ENCODE assay signal across 8 mouse cellular contexts in the genomic region with DNA sequence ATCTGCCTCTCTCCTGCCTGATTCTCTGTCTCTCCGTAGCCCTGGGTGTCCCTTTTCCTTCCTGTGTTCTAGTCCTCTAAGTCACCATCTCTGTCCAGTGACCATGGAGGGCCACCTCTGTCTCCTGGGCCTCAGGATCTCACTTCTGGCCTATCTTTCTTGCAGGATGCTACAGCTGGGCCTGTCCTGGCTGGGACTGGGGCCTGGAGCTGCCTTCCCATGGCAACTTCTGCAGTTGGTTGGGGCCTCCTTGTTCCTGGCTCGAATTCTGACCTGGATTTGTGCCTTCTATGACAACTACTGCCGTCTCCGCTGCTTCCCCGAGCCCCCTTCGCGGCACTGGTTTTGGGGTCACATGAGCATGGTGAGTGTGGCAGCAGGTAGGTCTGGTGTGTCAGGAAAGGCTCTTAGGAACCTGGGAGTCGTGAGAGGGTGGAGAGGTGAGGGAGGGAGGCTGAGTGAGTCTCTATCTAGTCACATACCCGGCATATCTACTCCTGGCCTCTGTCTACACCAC. TPM values are rescaled to one million over a fixed set of nuclear protein-coding genes. Genes with fewer than 3 reads are reported as not detected.
DNase-seq lines count a peak whose midpoint lies in the region; ATAC-seq and TF ChIP-seq lines count a peak whose summit lies in the region.

No protein-coding gene starts in this region.

- 28% methylated on average over 9 of the region's 9 CpGs for WGBS in embryonic facial prominence, embryonic 11.5 days
- 46% methylated on average over 9 of the region's 9 CpGs for WGBS in hindbrain, embryonic 14.5 days
- WGBS in lung, postnatal 0 days, result 35% methylated on average over 9 of the region's 9 CpGs

- H3K4me1 ChIP-seq in embryonic facial prominence, embryonic 11.5 days (ENCODE audit: control insufficient read depth, insufficient read depth, low read length), result no peaks in the 10 kb centered on the region
- peaks cover 18% of the 10 kb centered on the region; the same call in 1 of the 2 replicates for H3K4me1 ChIP-seq in hindbrain, embryonic 14.5 days (replicated peaks; ENCODE audit: control insufficient read depth, insufficient read depth, low read length)
- H3K4me1 ChIP-seq in lung, postnatal 0 days (ENCODE audit: insufficient read depth, low read depth, low read length), result no peaks in the 10 kb centered on the region

- no peak for TF ChIP-seq CTCF in left cerebral cortex, adult 2 months (IDR thresholded peaks at IDR 0.05)
- TF ChIP-seq CTCF in lung, postnatal 0 days (IDR thresholded peaks at IDR 0.05), result no peak

- H3K4me3 ChIP-seq in left cerebral cortex, adult 2 months, result peak overlapping the region; percentile 43
- peak overlapping the region; percentile 34 for H3K4me3 ChIP-seq in embryonic facial prominence, embryonic 11.5 days (ENCODE audit: low read depth, low read length)
- peak overlapping the region; percentile 34 for H3K4me3 ChIP-seq in hindbrain, embryonic 14.5 days (replicated peaks; ENCODE audit: low read length)
- H3K4me3 ChIP-seq in lung, postnatal 0 days (ENCODE audit: low read depth, low read length), result peak overlapping the region; percentile 50

- peak overlapping the region; percentile 65 for H3K9ac ChIP-seq in embryonic facial prominence, embryonic 11.5 days (replicated peaks; ENCODE audit: low read length)
- H3K9ac ChIP-seq in hindbrain, embryonic 14.5 days, result peak overlapping the region; percentile 73
- H3K9ac ChIP-seq in lung, postnatal 0 days (replicated peaks; ENCODE audit: low read depth), result peak overlapping the region; percentile 46; the same call in 1 of the 2 replicates

- H3K36me3 ChIP-seq in embryonic facial prominence, embryonic 11.5 days (replicated peaks; ENCODE audit: control insufficient read depth, insufficient read depth, low read depth, low read length), result no peaks in the 10 kb centered on the region
- no peaks in the 10 kb centered on the region for H3K36me3 ChIP-seq in hindbrain, embryonic 14.5 days (replicated peaks; ENCODE audit: control insufficient read depth, insufficient read depth)
- no peaks in the 10 kb centered on the region for H3K36me3 ChIP-seq in lung, postnatal 0 days (ENCODE audit: insufficient read depth, low read length)

- ATAC-seq in embryonic facial prominence, embryonic 11.5 days (replicated peaks; ENCODE audit: insufficient number of reproducible peaks, low FRiP score, low TSS enrichment, low read depth), result no peak; the same call in 1 of the 2 replicates
- ATAC-seq in hindbrain, embryonic 14.5 days (ENCODE audit: low FRiP score), result 0 out of 2 replicates have a peak, but pooled peaks have one; percentile 35
- ATAC-seq in lung, postnatal 0 days, result peak; percentile 37

- no peaks in the 10 kb centered on the region for H3K9me3 ChIP-seq in embryonic facial prominence, embryonic 11.5 days (replicated peaks; ENCODE audit: control insufficient read depth, low read length)
- H3K9me3 ChIP-seq in hindbrain, embryonic 14.5 days (ENCODE audit: control insufficient read depth, low read length), result no peaks in the 10 kb centered on the region
- no peaks in the 10 kb centered on the region for H3K9me3 ChIP-seq in lung, postnatal 0 days (ENCODE audit: low read length)

- intact Hi-C loops in left cerebral cortex, adult 2 months (cut with DNase I), result no loop called here
- intact Hi-C loops in left cerebral cortex, postnatal 25 days (cut with DNase I), result no loop called here

- H3K27ac ChIP-seq in left cerebral cortex, adult 2 months, result 0 out of 2 replicates have a peak overlapping the region, but pooled peaks have one; percentile 15
- peak overlapping the region; percentile 56 for H3K27ac ChIP-seq in embryonic facial prominence, embryonic 11.5 days (replicated peaks; ENCODE audit: low read depth, low read length)
- H3K27ac ChIP-seq in hindbrain, embryonic 14.5 days, result peak overlapping the region; percentile 57
- H3K27ac ChIP-seq in lung, postnatal 0 days (ENCODE audit: low read length), result peak overlapping the region; percentile 26; the same call in 1 of the 2 replicates

- no peak for TF ChIP-seq EP300 in lung, postnatal 0 days (IDR thresholded peaks at IDR 0.05)

- no peak for DNase-seq in left cerebral cortex, adult 2 months (ENCODE audit: extremely low spot score in 1 of 2, low spot score in 2 of 2)
- DNase-seq in left cerebral cortex, postnatal 25 days (ENCODE audit: low spot score in 2 of 2), result no peak
- DNase-seq in embryonic facial prominence, embryonic 11.5 days (ENCODE audit: low spot score), result no peak
- no peak for DNase-seq in hindbrain, embryonic 14.5 days (ENCODE audit: low spot score)
- DNase-seq in lung, postnatal 0 days (ENCODE audit: low spot score), result no peak
- DNase-seq in natural killer cell, adult 2 months (ENCODE audit: low spot score in 2 of 2), result no peak
- no peak for DNase-seq in spleen, adult 12 weeks (ENCODE audit: low spot score)
- DNase-seq in adrenal gland, adult 2 months, result no peak

- H3K27me3 ChIP-seq in embryonic facial prominence, embryonic 11.5 days (ENCODE audit: control insufficient read depth, insufficient read depth, low read length), result no peaks in the 10 kb centered on the region
- no peaks in the 10 kb centered on the region for H3K27me3 ChIP-seq in hindbrain, embryonic 14.5 days (ENCODE audit: control insufficient read depth, insufficient read depth, low read length)
- no peaks in the 10 kb centered on the region for H3K27me3 ChIP-seq in lung, postnatal 0 days (replicated peaks; ENCODE audit: insufficient read depth, low read length)

- H3K4me2 ChIP-seq in embryonic facial prominence, embryonic 11.5 days (ENCODE audit: low read depth, low read length), result peak overlapping the region; percentile 49
- H3K4me2 ChIP-seq in hindbrain, embryonic 14.5 days (replicated peaks), result peak overlapping the region; percentile 62
- peak overlapping the region; percentile 94 for H3K4me2 ChIP-seq in lung, postnatal 0 days (replicated peaks; ENCODE audit: low read depth, low read length)

RNA-seq across cellular contexts. Expression of gene Cyp4f17, which starts 0.9 kb away (rescaled TPM):
- total RNA-seq in left cerebral cortex, adult 2 months (2021), result 1 to 10 TPM; 3.6 to 5.1 TPM
- total RNA-seq in left cerebral cortex, postnatal 25 days (2021), result 1 to 10 TPM; 3.3 to 4.6 TPM
- 4.0 and 7.1 TPM in 2 replicates for polyA plus RNA-seq in embryonic facial prominence, embryonic 11.5 days (2014; fragmentation: Nextera tagmentation; extraction: Ambion mirVana)
- polyA plus RNA-seq in hindbrain, embryonic 14.5 days (2014; fragmentation: Nextera tagmentation; extraction: Ambion mirVana), result 6.8 and 10.5 TPM in 2 replicates
- 5.0 and 5.2 TPM in 2 replicates for polyA plus RNA-seq in lung, postnatal 0 days (2015; fragmentation: Nextera tagmentation; extraction: Ambion mirVana)
- 10 to 100 TPM in 1 of 2 experiments, 1 to 10 TPM in 1; 7.2 to 10.3 TPM for total RNA-seq in adrenal gland, adult 2 months (2021)
- 13.0 and 16.2 TPM in 2 replicates for polyA plus RNA-seq in adrenal gland, adult 2 months (2012; rRNA removed)

RNA-seq across cellular contexts. Expression of gene Cyp4f16, which starts 29.6 kb away (rescaled TPM):
- 1 to 10 TPM; 6.0 to 6.1 TPM for total RNA-seq in left cerebral cortex, adult 2 months (2021)
- 1 to 10 TPM; 4.8 to 6.8 TPM for total RNA-seq in left cerebral cortex, postnatal 25 days (2021)
- 16.5 and 16.7 TPM in 2 replicates for polyA plus RNA-seq in embryonic facial prominence, embryonic 11.5 days (2014; fragmentation: Nextera tagmentation; extraction: Ambion mirVana)
- 15.2 and 17.1 TPM in 2 replicates for polyA plus RNA-seq in hindbrain, embryonic 14.5 days (2014; fragmentation: Nextera tagmentation; extraction: Ambion mirVana)
- polyA plus RNA-seq in lung, postnatal 0 days (2015; fragmentation: Nextera tagmentation; extraction: Ambion mirVana), result 19.5 and 19.7 TPM in 2 replicates
- total RNA-seq in adrenal gland, adult 2 months (2021), result 10 to 100 TPM; 10.8 to 11.3 TPM
- 10.2 and 13.0 TPM in 2 replicates for polyA plus RNA-seq in adrenal gland, adult 2 months (2012; rRNA removed)

RNA-seq across cellular contexts. Expression of gene Cyp4f39, which starts 54.3 kb away (rescaled TPM):
- total RNA-seq in left cerebral cortex, adult 2 months (2021), result not detected
- total RNA-seq in left cerebral cortex, postnatal 25 days (2021), result not detected
- polyA plus RNA-seq in embryonic facial prominence, embryonic 11.5 days (2014; fragmentation: Nextera tagmentation; extraction: Ambion mirVana), result 0.46 and 0.98 TPM in 2 replicates
- 0.99 and 1.2 TPM in 2 replicates for polyA plus RNA-seq in hindbrain, embryonic 14.5 days (2014; fragmentation: Nextera tagmentation; extraction: Ambion mirVana)
- polyA plus RNA-seq in lung, postnatal 0 days (2015; fragmentation: Nextera tagmentation; extraction: Ambion mirVana), result 3.2 and 4.9 TPM in 2 replicates
- total RNA-seq in adrenal gland, adult 2 months (2021), result not detected
- polyA plus RNA-seq in adrenal gland, adult 2 months (2012; rRNA removed), result not detected in 2 replicates
